Mouse (Mus musculus): ENCODE results near the gene Sirt2. TPM values are rescaled to one million over a fixed set of nuclear protein-coding genes. Genes with fewer than 3 reads are reported as not detected.

The Sirt2 gene
- polyA plus RNA-seq, 1 experiment from 2014 or later: 110 TPM

GRCm38 (mm10) chr7:28771867-28772266 lies 5.3 kb downstream of the Sirt2 start:
- WGBS: 91% methylated on average over 11 of the region's 11 CpGs
- Histone ChIP-seq H3K4me2 (ENCODE audit: low read length) (no peak overlapping the region), H3K27me3 (replicated peaks; ENCODE audit: control insufficient read depth, insufficient read depth, low read length) (no peaks in the 10 kb centered on the region), H3K4me1 (ENCODE audit: control insufficient read depth, insufficient read depth, low read length) (peaks cover 5% of the 10 kb centered on the region), H3K9me3 (replicated peaks; ENCODE audit: control insufficient read depth, low read length) (no peaks in the 10 kb centered on the region), H3K36me3 (ENCODE audit: control insufficient read depth, insufficient read depth, low read length) (peaks cover 9% of the 10 kb centered on the region; the same call in 1 of the 2 replicates), H3K9ac (ENCODE audit: low read length) (no peak overlapping the region), H3K4me3 (ENCODE audit: low read depth, low read length) (no peak overlapping the region), H3K27ac (ENCODE audit: low read depth, low read length) (no peak overlapping the region)
- ATAC-seq (no peak), DNase-seq (ENCODE audit: low spot score) (no peak)

- Histone ChIP-seq H3K4me1 (ENCODE audit: control insufficient read depth, insufficient read depth, low read length) (no peaks in the 10 kb centered on the region), H3K36me3 (ENCODE audit: control insufficient read depth, insufficient read depth, low read length) (peaks cover 13% of the 10 kb centered on the region; the same call in 1 of the 2 replicates), H3K9ac (ENCODE audit: low read length) (no peak overlapping the region), H3K9me3 (replicated peaks; ENCODE audit: control insufficient read depth, low read length) (no peaks in the 10 kb centered on the region), H3K4me2 (ENCODE audit: low read length) (no peak overlapping the region), H3K27me3 (replicated peaks; ENCODE audit: control insufficient read depth, insufficient read depth, low read length) (no peaks in the 10 kb centered on the region), H3K27ac (ENCODE audit: low read depth, low read length) (no peak overlapping the region), H3K4me3 (ENCODE audit: low read depth, low read length) (no peak overlapping the region)
- no peak for DNase-seq (ENCODE audit: low spot score)
- ATAC-seq: no peak
- 77% methylated on average over 3 of the region's 3 CpGs for WGBS
Measured at GRCm38 (mm10) chr7:28773163-28773562, 6.6 kb downstream of the Sirt2 start.

GRCm38 (mm10) chr7:28774164-28774563 lies 7.6 kb downstream of the Sirt2 start:
- H3K27ac ChIP-seq (ENCODE audit: low read depth, low read length): no peak overlapping the region

GRCm38 (mm10) chr7:28775129-28775528 lies 8.6 kb downstream of the Sirt2 start:
- H3K4me1 ChIP-seq (ENCODE audit: control insufficient read depth, insufficient read depth, low read length): no peaks in the 10 kb centered on the region; the same call in 1 of the 2 replicates
- peaks cover 21% of the 10 kb centered on the region for H3K36me3 ChIP-seq (ENCODE audit: control insufficient read depth, insufficient read depth, low read length)
- no peak overlapping the region for H3K4me2 ChIP-seq (ENCODE audit: low read length)
- no peak for DNase-seq (ENCODE audit: low spot score)
- H3K27me3 ChIP-seq (replicated peaks; ENCODE audit: control insufficient read depth, insufficient read depth, low read length): no peaks in the 10 kb centered on the region
- H3K9ac ChIP-seq (ENCODE audit: low read length): no peak overlapping the region
- no peak overlapping the region for H3K4me3 ChIP-seq (ENCODE audit: low read depth, low read length)
- no peaks in the 10 kb centered on the region for H3K9me3 ChIP-seq (replicated peaks; ENCODE audit: control insufficient read depth, low read length)
- 84% methylated on average over 7 of the region's 7 CpGs for WGBS
- no peak overlapping the region for H3K27ac ChIP-seq (ENCODE audit: low read depth, low read length)
- no peak for ATAC-seq

More at GRCm38 (mm10) chr7:28774164-28774563, 7.6 kb downstream of the Sirt2 start:
- 81% methylated on average over 12 of the region's 12 CpGs for WGBS
- H3K9ac ChIP-seq (ENCODE audit: low read length): no peak overlapping the region
- no peaks in the 10 kb centered on the region for H3K4me1 ChIP-seq (ENCODE audit: control insufficient read depth, insufficient read depth, low read length)
- H3K4me2 ChIP-seq (ENCODE audit: low read length): no peak overlapping the region
- H3K36me3 ChIP-seq (ENCODE audit: control insufficient read depth, insufficient read depth, low read length): peaks cover 21% of the 10 kb centered on the region
- no peak overlapping the region for H3K4me3 ChIP-seq (ENCODE audit: low read depth, low read length)
- no peaks in the 10 kb centered on the region for H3K27me3 ChIP-seq (replicated peaks; ENCODE audit: control insufficient read depth, insufficient read depth, low read length)
- no peak for DNase-seq (ENCODE audit: low spot score)
- no peaks in the 10 kb centered on the region for H3K9me3 ChIP-seq (replicated peaks; ENCODE audit: control insufficient read depth, low read length)
- ATAC-seq: no peak

GRCm38 (mm10) chr7:28778825-28779224 lies 12.3 kb downstream of the Sirt2 start:
- Histone ChIP-seq H3K4me1 (ENCODE audit: control insufficient read depth, insufficient read depth, low read length) (no peaks in the 10 kb centered on the region; the same call in 1 of the 2 replicates), H3K27me3 (replicated peaks; ENCODE audit: control insufficient read depth, insufficient read depth, low read length) (no peaks in the 10 kb centered on the region)
- no peak for DNase-seq (ENCODE audit: low spot score)

GRCm38 (mm10) chr7:28780067-28780658 lies 13.6 kb downstream of the Sirt2 start:
- H3K4me3 ChIP-seq (ENCODE audit: low read depth, low read length): no peak overlapping the region
- H3K4me2 ChIP-seq (ENCODE audit: low read length): no peak overlapping the region
- H3K27ac ChIP-seq (ENCODE audit: low read depth, low read length): no peak overlapping the region
- peak overlapping the region; percentile 13; the same call in 1 of the 2 replicates for H3K9ac ChIP-seq (ENCODE audit: low read length)
- H3K36me3 ChIP-seq (ENCODE audit: control insufficient read depth, insufficient read depth, low read length): peaks cover 28% of the 10 kb centered on the region
- 44% methylated on average over 6 of the region's 6 CpGs for WGBS
- no peaks in the 10 kb centered on the region for H3K9me3 ChIP-seq (replicated peaks; ENCODE audit: control insufficient read depth, low read length)
- DNase-seq (ENCODE audit: low spot score) (peak; percentile 92), ATAC-seq (peak; percentile 82)
- H3K27me3 ChIP-seq (replicated peaks; ENCODE audit: control insufficient read depth, insufficient read depth, low read length): no peaks in the 10 kb centered on the region
- H3K4me1 ChIP-seq (ENCODE audit: control insufficient read depth, insufficient read depth, low read length): no peaks in the 10 kb centered on the region; the same call in 1 of the 2 replicates

More at GRCm38 (mm10) chr7:28778825-28779224, 12.3 kb downstream of the Sirt2 start:
- Histone ChIP-seq H3K9me3 (replicated peaks; ENCODE audit: control insufficient read depth, low read length) (no peaks in the 10 kb centered on the region), H3K27ac (ENCODE audit: low read depth, low read length) (no peak overlapping the region), H3K9ac (ENCODE audit: low read length) (no peak overlapping the region), H3K4me3 (ENCODE audit: low read depth, low read length) (no peak overlapping the region), H3K4me2 (ENCODE audit: low read length) (no peak overlapping the region), H3K36me3 (ENCODE audit: control insufficient read depth, insufficient read depth, low read length) (peaks cover 33% of the 10 kb centered on the region)
- ATAC-seq: no peak
- 88% methylated on average over 9 of the region's 9 CpGs for WGBS

GRCm38 (mm10) chr7:28780857-28781256 lies 14.3 kb downstream of the Sirt2 start:
- WGBS: 83% methylated on average over 7 of the region's 7 CpGs
- no peaks in the 10 kb centered on the region for H3K27me3 ChIP-seq (replicated peaks; ENCODE audit: control insufficient read depth, insufficient read depth, low read length)
- H3K36me3 ChIP-seq (ENCODE audit: control insufficient read depth, insufficient read depth, low read length): peaks cover 34% of the 10 kb centered on the region
- H3K27ac ChIP-seq (ENCODE audit: low read depth, low read length): no peak overlapping the region
- ATAC-seq (no peak), DNase-seq (ENCODE audit: low spot score) (no peak)
- no peak overlapping the region for H3K9ac ChIP-seq (ENCODE audit: low read length)
- no peaks in the 10 kb centered on the region for H3K9me3 ChIP-seq (replicated peaks; ENCODE audit: control insufficient read depth, low read length)
- H3K4me2 ChIP-seq (ENCODE audit: low read length): no peak overlapping the region
- no peak overlapping the region for H3K4me3 ChIP-seq (ENCODE audit: low read depth, low read length)
- no peaks in the 10 kb centered on the region; the same call in 1 of the 2 replicates for H3K4me1 ChIP-seq (ENCODE audit: control insufficient read depth, insufficient read depth, low read length)

- Histone ChIP-seq H3K27ac (ENCODE audit: low read depth, low read length) (no peak overlapping the region), H3K4me1 (ENCODE audit: control insufficient read depth, insufficient read depth, low read length) (no peaks in the 10 kb centered on the region; the same call in 1 of the 2 replicates), H3K4me2 (ENCODE audit: low read length) (no peak overlapping the region), H3K27me3 (replicated peaks; ENCODE audit: control insufficient read depth, insufficient read depth, low read length) (no peaks in the 10 kb centered on the region), H3K9me3 (replicated peaks; ENCODE audit: control insufficient read depth, low read length) (no peaks in the 10 kb centered on the region), H3K36me3 (ENCODE audit: control insufficient read depth, insufficient read depth, low read length) (peaks cover 38% of the 10 kb centered on the region), H3K9ac (ENCODE audit: low read length) (no peak overlapping the region), H3K4me3 (ENCODE audit: low read depth, low read length) (no peak overlapping the region)
- WGBS: 93% methylated on average over 8 of the region's 8 CpGs
- no peak for DNase-seq (ENCODE audit: low spot score)
- ATAC-seq: no peak
Measured at GRCm38 (mm10) chr7:28781261-28781663, 14.7 kb downstream of the Sirt2 start.

- H3K9me3 ChIP-seq (replicated peaks; ENCODE audit: control insufficient read depth, low read length): no peaks in the 10 kb centered on the region
- no peaks in the 10 kb centered on the region for H3K27me3 ChIP-seq (replicated peaks; ENCODE audit: control insufficient read depth, insufficient read depth, low read length)
- ATAC-seq (no peak), DNase-seq (ENCODE audit: low spot score) (no peak)
- H3K36me3 ChIP-seq (ENCODE audit: control insufficient read depth, insufficient read depth, low read length): peaks cover 36% of the 10 kb centered on the region
- no peak overlapping the region for H3K4me3 ChIP-seq (ENCODE audit: low read depth, low read length)
- 72% methylated on average over 5 of the region's 5 CpGs for WGBS
- H3K9ac ChIP-seq (ENCODE audit: low read length): no peak overlapping the region
- H3K27ac ChIP-seq (ENCODE audit: low read depth, low read length): no peak overlapping the region
- no peak overlapping the region for H3K4me2 ChIP-seq (ENCODE audit: low read length)
- H3K4me1 ChIP-seq (ENCODE audit: control insufficient read depth, insufficient read depth, low read length): no peaks in the 10 kb centered on the region; the same call in 1 of the 2 replicates
Measured at GRCm38 (mm10) chr7:28785161-28785560, 18.6 kb downstream of the Sirt2 start.
